Mouse (Mus musculus): ENCODE results near the gene Trmt13. TPM values are rescaled to one million over a fixed set of nuclear protein-coding genes. Genes with fewer than 3 reads are reported as not detected.
"Not testable (repeated sequence)": the region's sequence is repeated elsewhere in the genome, so short reads cannot be mapped to it uniquely, and the experiment has no call there.

The Trmt13 gene
- polyA plus RNA-seq, 1 experiment from 2014 or later = 22.4 TPM

DNA sequence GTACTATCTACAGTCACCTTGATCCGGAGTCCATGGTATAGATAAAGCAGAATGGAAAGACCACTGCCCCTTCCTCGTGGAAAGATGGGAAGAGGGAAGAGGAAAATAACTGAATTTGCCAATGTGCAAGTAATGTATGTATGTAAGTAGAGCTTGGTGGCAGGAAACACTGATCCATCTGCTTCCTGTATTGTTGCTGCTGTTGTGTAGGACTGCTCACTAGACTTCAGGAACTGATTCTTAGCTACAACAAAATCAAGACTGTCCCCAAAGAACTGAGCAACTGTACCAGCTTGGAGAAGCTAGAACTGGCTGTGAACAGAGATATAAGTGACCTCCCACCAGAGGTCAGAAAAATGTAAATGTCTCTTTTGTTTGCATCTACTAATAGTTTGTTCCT is 43.8 kb downstream of the Trmt13 start:
- H3K36me3 ChIP-seq = no peaks in the 10 kb centered on the region
- no peak for DNase-seq (ENCODE audit: low spot score)
- no peak overlapping the region for H3K4me3 ChIP-seq
- H3K27ac ChIP-seq = no peak overlapping the region
- no peaks in the 10 kb centered on the region for H3K27me3 ChIP-seq (ENCODE audit: insufficient read depth, poor library complexity, severe bottlenecking)
- no peaks in the 10 kb centered on the region for H3K4me1 ChIP-seq (replicated peaks)
- WGBS = 75% methylated on average over 2 of the region's 2 CpGs
- H3K9me3 ChIP-seq = 0 out of 2 replicates have a peak, but pooled peaks cover 6% of the 10 kb centered on the region

DNA sequence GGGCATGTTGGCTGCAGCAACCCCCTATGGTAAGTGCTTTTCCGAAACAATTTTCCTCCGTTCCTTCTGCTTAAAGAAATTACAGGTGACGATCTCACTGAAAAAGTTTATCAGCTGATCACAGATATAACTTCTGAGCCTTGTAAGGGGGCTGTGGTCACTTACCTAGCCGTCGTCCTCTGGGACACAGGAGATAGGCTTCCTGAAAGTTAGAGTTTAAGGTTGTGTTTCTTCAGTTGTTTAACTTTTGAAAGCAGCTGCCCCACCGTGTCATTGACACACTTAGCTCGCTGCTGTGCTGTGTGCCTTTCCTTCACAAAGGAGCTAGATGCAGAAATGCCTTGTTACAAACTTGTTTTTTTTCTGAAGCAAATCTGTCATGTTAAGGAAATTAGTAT is 51.3 kb downstream of the Trmt13 start:
- Histone ChIP-seq H3K27ac (no peak overlapping the region), H3K4me3 (no peak overlapping the region), H3K36me3 (no peaks in the 10 kb centered on the region), H3K27me3 (ENCODE audit: insufficient read depth, poor library complexity, severe bottlenecking) (no peaks in the 10 kb centered on the region), H3K9me3 (0 out of 2 replicates have a peak, but pooled peaks cover 6% of the 10 kb centered on the region), H3K4me1 (replicated peaks) (no peaks in the 10 kb centered on the region)
- WGBS = 87% methylated on average over 7 of the region's 7 CpGs
- DNase-seq (ENCODE audit: low spot score) = no peak

DNA sequence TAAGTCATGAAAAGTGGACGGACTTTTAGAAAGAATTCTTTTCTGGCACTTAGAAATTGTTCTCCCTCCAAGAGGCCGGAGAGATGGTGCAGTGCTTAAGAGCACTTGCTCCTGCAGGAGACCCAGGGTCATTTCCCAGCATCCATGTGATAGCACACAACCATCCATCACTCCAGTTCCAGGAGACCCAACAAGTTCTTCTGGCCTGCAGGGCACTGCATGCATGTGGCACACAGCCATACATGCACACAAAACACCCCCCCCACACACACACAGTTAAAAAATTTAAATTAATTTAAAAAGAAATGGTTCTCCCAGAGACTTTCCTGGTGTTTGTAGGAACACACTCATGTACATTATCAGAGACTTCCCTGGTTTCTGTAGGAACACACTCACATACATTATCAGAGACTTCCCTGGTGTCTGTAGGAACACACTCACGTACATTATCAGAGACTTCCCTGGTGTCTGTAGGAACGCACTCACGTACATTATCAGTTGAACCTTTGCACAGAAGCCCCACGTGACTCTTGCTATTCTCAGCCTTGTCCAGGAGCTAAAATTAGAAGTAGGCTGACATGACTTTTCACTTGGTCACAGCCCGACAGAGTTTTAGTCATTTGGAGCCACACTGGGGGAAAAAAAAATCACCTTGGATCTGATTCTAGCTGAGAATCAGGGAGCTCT is 51.8 kb downstream of the Trmt13 start, which contains the start of gene Lrrc39:
Gene Lrrc39, plus strand, starts transcription at position 566 of the 687 bp plus-strand sequence.
- Histone ChIP-seq H3K4me3 (no peak within 1 kb of the TSS), H3K27me3 (ENCODE audit: insufficient read depth, poor library complexity, severe bottlenecking) (no peaks in the 10 kb centered on the region), H3K36me3 (no peaks in the 10 kb centered on the region), H3K27ac (no peak within 1 kb of the TSS), H3K4me1 (replicated peaks) (no peaks in the 10 kb centered on the region), H3K9me3 (0 out of 2 replicates have a peak, but pooled peaks cover 6% of the 10 kb centered on the region)
- DNase-seq (ENCODE audit: low spot score) = no peak
- 82% methylated on average over 7 of the region's 7 CpGs for WGBS

DNA sequence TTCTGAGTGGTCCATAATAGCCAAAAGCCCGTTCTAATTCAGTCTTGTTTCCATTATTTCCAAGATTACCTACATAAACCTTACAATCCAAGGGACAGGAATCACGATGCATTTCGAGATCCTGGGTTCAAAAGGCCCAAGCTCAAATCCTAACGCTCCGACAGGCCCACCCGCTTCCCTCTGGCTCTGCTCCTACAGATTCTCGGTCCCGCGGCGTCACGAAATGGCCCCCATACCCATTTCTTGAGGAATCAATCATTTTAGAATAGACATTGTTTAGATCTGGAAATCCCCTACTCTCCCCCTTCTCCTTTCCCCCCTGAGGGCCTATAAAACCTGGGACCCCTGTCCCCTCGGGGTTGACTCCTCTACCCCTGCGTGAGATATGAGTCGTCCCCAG is 53.1 kb downstream of the Trmt13 start:
- not testable (repeated sequence) for H3K27me3 ChIP-seq (ENCODE audit: insufficient read depth, poor library complexity, severe bottlenecking); H3K4me1 ChIP-seq (replicated peaks); DNase-seq (ENCODE audit: low spot score); H3K4me3 ChIP-seq; H3K9me3 ChIP-seq; H3K36me3 ChIP-seq; H3K27ac ChIP-seq
- WGBS = 95% methylated on average over 14 of the region's 14 CpGs

DNA sequence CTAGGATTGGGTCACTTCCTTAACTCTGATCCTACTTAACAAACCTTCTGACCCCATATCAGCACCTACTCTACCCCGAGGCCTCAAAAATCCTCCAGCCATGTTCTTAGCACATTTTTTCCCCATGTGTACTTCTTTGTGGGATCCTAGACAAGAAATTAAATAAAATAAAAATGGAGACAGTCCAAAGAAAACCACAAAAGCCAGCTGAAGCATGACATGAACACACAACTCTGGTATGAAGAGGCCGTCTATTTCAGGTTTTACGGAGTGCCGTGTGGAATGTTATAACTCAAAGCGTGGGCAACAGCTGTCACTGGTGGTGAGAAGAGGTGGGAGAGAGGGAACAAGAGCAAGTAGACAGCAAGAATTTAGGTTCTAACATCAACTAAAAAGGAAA is 63.0 kb downstream of the Trmt13 start:
- Histone ChIP-seq H3K27ac (no peak overlapping the region), H3K9me3 (no peaks in the 10 kb centered on the region), H3K27me3 (ENCODE audit: insufficient read depth, poor library complexity, severe bottlenecking) (no peaks in the 10 kb centered on the region), H3K4me1 (replicated peaks) (no peaks in the 10 kb centered on the region), H3K4me3 (no peak overlapping the region), H3K36me3 (peaks cover 49% of the 10 kb centered on the region)
- 93% methylated on average over 5 of the region's 5 CpGs for WGBS
- DNase-seq (ENCODE audit: low spot score) = no peak

DNA sequence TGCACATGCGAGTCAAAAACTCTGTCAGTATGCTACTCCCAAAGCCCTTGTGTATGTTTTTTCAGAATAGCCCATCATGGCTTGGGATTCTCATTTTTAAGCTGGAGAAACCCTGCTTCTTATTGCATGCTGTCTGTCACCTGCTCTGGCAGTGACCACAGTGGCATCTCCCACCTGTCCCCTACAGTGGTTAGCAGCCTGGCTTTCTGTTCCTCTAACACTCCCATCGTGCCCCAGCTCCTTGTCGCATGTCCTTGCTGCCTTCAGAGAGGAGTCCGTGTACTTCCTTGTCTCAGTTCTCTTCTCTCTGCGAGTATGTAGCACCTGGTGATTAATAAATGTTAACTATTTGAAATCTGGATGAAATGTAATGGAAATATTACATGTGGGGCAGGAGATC is 67.0 kb downstream of the Trmt13 start:
- Histone ChIP-seq H3K4me1 (replicated peaks) (no peaks in the 10 kb centered on the region), H3K9me3 (no peaks in the 10 kb centered on the region), H3K27me3 (ENCODE audit: insufficient read depth, poor library complexity, severe bottlenecking) (no peaks in the 10 kb centered on the region), H3K27ac (no peak overlapping the region), H3K36me3 (peaks cover 85% of the 10 kb centered on the region), H3K4me3 (no peak overlapping the region)
- DNase-seq (ENCODE audit: low spot score) = no peak
- WGBS = 93% methylated on average over 5 of the region's 5 CpGs

DNA sequence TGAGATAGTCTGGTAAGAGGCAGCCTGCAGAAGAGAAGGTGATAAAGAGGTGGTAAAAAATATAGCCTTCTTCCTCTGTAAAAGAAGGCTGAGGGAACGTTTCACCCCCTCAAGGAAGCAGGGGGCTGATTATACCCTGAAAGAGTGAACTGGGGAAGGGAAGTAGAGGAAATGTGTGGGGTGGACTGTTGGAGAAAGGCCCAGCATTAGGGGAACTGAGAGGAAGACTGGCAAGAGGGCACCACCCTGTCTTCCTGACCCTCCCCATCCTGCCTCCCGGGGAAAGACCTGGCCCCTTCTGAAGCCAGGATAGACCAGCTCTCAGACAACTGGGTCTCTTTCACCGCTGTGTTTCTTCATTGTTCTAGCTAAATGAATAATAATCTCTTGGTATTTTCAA is 71.9 kb downstream of the Trmt13 start:
- no peak overlapping the region for H3K27ac ChIP-seq
- no peak overlapping the region for H3K4me3 ChIP-seq
- 82% methylated on average over 3 of the region's 3 CpGs for WGBS
- H3K36me3 ChIP-seq = peaks cover 93% of the 10 kb centered on the region
- no peaks in the 10 kb centered on the region for H3K4me1 ChIP-seq (replicated peaks)
- no peaks in the 10 kb centered on the region for H3K9me3 ChIP-seq
- DNase-seq (ENCODE audit: low spot score) = no peak
- no peaks in the 10 kb centered on the region for H3K27me3 ChIP-seq (ENCODE audit: insufficient read depth, poor library complexity, severe bottlenecking)

DNA sequence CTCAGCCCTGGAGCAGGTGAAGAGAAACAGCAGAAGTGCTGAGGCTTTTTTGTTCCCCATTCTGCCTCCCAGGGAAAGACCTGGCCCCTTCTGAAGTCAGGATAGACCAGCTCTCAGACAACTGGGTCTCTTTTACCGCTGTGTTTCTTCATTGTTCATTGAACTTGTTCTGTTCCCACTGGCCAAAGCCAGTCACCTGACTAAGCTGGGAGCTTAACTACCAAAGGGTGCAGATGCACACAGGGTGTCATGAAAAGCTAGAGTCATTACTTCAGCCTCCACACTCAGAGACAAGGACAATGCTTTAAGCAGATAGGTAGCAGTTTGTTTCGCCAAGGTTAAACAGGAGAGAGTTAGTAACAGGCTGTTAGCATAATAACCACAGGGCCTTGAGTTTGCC is 72.3 kb downstream of the Trmt13 start:
- DNase-seq (ENCODE audit: low spot score) = no peak
- H3K9me3 ChIP-seq = no peaks in the 10 kb centered on the region
- H3K36me3 ChIP-seq = peaks cover 93% of the 10 kb centered on the region
- no peaks in the 10 kb centered on the region for H3K4me1 ChIP-seq (replicated peaks)
- 87% methylated on average over 2 of the region's 2 CpGs for WGBS
- no peak overlapping the region for H3K27ac ChIP-seq
- no peak overlapping the region for H3K4me3 ChIP-seq
- no peaks in the 10 kb centered on the region for H3K27me3 ChIP-seq (ENCODE audit: insufficient read depth, poor library complexity, severe bottlenecking)

DNA sequence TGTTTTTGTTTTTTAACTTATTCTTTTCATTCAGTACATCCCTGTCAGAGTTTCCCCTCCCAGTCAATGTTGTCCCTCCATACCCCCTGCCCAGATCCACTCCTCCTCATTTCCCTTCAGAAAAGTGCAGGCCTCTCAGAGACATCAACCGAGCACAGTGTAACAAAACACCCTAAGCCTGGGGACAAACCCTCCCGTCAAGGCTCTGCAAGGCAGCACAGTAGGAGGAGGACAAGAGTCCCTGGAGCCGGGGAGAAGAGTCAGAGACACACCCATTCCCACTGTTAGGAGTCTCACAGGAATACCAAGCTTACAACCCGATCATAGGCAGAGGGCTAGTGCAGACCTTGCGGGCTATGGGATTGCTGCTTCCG is 77.2 kb downstream of the Trmt13 start:
- no peak for DNase-seq (ENCODE audit: low spot score)
- 40% methylated on average over 6 of the region's 6 CpGs for whole genome bisulfite sequencing
- Histone ChIP-seq H3K27me3 (ENCODE audit: insufficient read depth, poor library complexity, severe bottlenecking) (no peaks in the 10 kb centered on the region), H3K4me3 (no peak overlapping the region), H3K36me3 (peaks cover 86% of the 10 kb centered on the region), H3K27ac (no peak overlapping the region; the same call in 1 of the 2 replicates), H3K4me1 (replicated peaks) (no peaks in the 10 kb centered on the region), H3K9me3 (no peaks in the 10 kb centered on the region)

DNA sequence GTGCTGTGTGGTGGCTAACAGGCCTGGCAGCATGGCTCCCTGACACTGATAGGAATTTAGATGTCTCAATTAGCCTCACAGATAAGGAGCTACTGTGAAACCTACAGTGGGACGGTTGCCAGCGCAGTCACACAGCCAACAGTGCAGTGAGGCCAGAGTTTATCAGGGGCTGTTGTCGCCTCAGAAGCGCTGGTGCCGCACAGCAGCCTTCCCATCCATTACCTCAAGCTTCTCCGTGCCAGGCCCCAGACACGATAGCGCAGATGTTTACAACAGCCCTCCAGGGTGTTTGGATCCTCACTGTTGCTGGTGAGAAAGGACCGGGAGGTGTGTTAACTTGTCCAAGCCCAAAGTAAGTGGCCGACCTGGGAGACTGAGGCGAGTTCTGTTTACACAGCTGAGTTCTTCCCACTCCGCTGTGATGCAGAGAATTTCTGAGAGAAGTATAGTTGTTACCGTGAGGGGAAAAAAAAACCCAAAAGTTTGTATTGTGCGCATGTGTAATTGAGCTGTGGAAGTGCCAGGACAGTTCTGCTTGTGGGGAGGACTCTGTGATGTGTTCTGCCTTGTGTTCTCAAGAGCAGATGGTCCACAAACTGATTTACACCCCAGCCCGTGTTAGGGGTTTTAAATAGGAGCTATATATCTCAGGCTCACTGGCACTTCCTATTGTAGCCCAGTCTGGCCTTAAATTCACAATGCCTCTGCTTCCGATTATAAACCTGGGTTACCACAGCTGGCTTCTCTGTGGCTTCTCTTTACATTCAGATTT is 77.8 kb downstream of the Trmt13 start:
- Histone ChIP-seq H3K36me3 (peaks cover 80% of the 10 kb centered on the region), H3K4me3 (no peak overlapping the region), H3K4me1 (replicated peaks) (no peaks in the 10 kb centered on the region), H3K27ac (no peak overlapping the region), H3K27me3 (ENCODE audit: insufficient read depth, poor library complexity, severe bottlenecking) (no peaks in the 10 kb centered on the region), H3K9me3 (no peaks in the 10 kb centered on the region)
- DNase-seq (ENCODE audit: low spot score) = no peak
- 66% methylated on average over 16 of the region's 16 CpGs for WGBS

Other genes with a start within 250 kb of the Trmt13 start
- gene Cdc14a, start 190.6 kb downstream of the Trmt13 start, polyA plus RNA-seq (2016; fragmentation: Nextera tagmentation; extraction: Ambion mirVana) = 14.4 and 18.8 TPM in 2 replicates
- gene Rtca, start 106.4 kb downstream of the Trmt13 start, polyA plus RNA-seq (2016; fragmentation: Nextera tagmentation; extraction: Ambion mirVana) = 125 and 131 TPM in 2 replicates
- gene Dbt, start 101.5 kb downstream of the Trmt13 start, polyA plus RNA-seq (2016; fragmentation: Nextera tagmentation; extraction: Ambion mirVana) = 8.5 and 13.8 TPM in 2 replicates
- gene Lrrc39, start 51.6 kb downstream of the Trmt13 start, polyA plus RNA-seq (2016; fragmentation: Nextera tagmentation; extraction: Ambion mirVana) = 0.31 and 0.70 TPM in 2 replicates
- 28.5 and 36.1 TPM in 2 replicates for gene Sass6, start 19.6 kb downstream of the Trmt13 start, polyA plus RNA-seq (2016; fragmentation: Nextera tagmentation; extraction: Ambion mirVana)
- gene Mfsd14a, start 48.1 kb upstream of the Trmt13 start, polyA plus RNA-seq (2016; fragmentation: Nextera tagmentation; extraction: Ambion mirVana) = 69.4 and 80.9 TPM in 2 replicates
- gene Gm43191, start 66.7 kb upstream of the Trmt13 start, polyA plus RNA-seq (2016; fragmentation: Nextera tagmentation; extraction: Ambion mirVana) = not detected in 2 replicates
- 5.7 and 7.8 TPM in 2 replicates for gene Slc35a3, start 98.2 kb upstream of the Trmt13 start, polyA plus RNA-seq (2016; fragmentation: Nextera tagmentation; extraction: Ambion mirVana)
- 9.6 and 10.7 TPM in 2 replicates for gene Agl, start 193.6 kb upstream of the Trmt13 start, polyA plus RNA-seq (2016; fragmentation: Nextera tagmentation; extraction: Ambion mirVana)
- 8.7 and 17.2 TPM in 2 replicates for gene Frrs1, start 244.9 kb upstream of the Trmt13 start, polyA plus RNA-seq (2016; fragmentation: Nextera tagmentation; extraction: Ambion mirVana)

Measured in hindbrain, embryonic 10.5 days (tissue).